Mouse (Mus musculus) neural tube, embryonic 12.5 days (tissue): Measurements from ENCODE around the gene Slc2a6. TPM values are rescaled to one million over a fixed set of nuclear protein-coding genes. Genes with fewer than 3 reads are reported as not detected.
A peak's percentile ranks its signal among the peaks of the same experiment; 100 is the strongest.

Source experiments
- ATAC-seq: fragments of 200-750 bp; cut with Nextera tagmentation; 2 replicates; pipeline ENCODE4 v1.8.0; 2017; ENCODE audit warnings: low read depth, mild to moderate bottlenecking, moderate TSS enrichment, moderate library complexity; ENCODE audit not compliant: low FRiP score
- H3K27ac ChIP-seq: fragments of 300-500 bp; sonication (generic); 2 replicates; pipeline ENCODE4 v1.5.1; 2016
- H3K27me3 ChIP-seq: fragments of 300-500 bp; sonication (generic); replicated peaks from 2 replicates; pipeline ENCODE4 v1.6.1; 2016; ENCODE audit warnings: mild to moderate bottlenecking
- H3K36me3 ChIP-seq: fragments of 300-500 bp; sonication (generic); 2 replicates; pipeline ENCODE4 v1.6.1; 2016; ENCODE audit warnings: mild to moderate bottlenecking
- H3K4me1 ChIP-seq: fragments of 300-500 bp; sonication (generic); 2 replicates; pipeline ENCODE4 v1.6.1; 2016
- H3K4me2 ChIP-seq: fragments of 300-500 bp; sonication (generic); replicated peaks from 2 replicates; pipeline ENCODE4 v1.6.1; 2016; ENCODE audit warnings: mild to moderate bottlenecking
- H3K4me3 ChIP-seq: fragments of 300-500 bp; sonication (generic); 2 replicates; pipeline ENCODE4 v1.5.1; 2016
- H3K9ac ChIP-seq: fragments of 300-500 bp; sonication (generic); 2 replicates; pipeline ENCODE4 v1.6.1; 2016; ENCODE audit warnings: mild to moderate bottlenecking
- H3K9me3 ChIP-seq: fragments of 300-500 bp; sonication (generic); 2 replicates; pipeline ENCODE4 v1.6.1; 2016; ENCODE audit warnings: mild to moderate bottlenecking
- WGBS: fragments of 180-500 bp; shearing (Covaris S2); methylation state at CpG from one replicate; pipeline ENCODE4 v1.1.7; 2016; 5-methylcytosine and 5-hydroxymethylcytosine counted together
- polyA plus RNA-seq: library from polyadenylated mRNA; unstranded; fragments of >200 nt; fragmentation: Nextera tagmentation; extraction: Ambion mirVana; gene quantifications from 2 replicates; pipeline ENCODE4 v1.2.1, GENCODE M21; 2016

Slc2a6 gene
- polyA plus RNA-seq, 1 experiment from 2014 or later, result 7.9 TPM

GRCm38 (mm10) chr2:27058251-27058650, 30.5 kb upstream of the Slc2a6 start:
- Histone ChIP-seq H3K4me3 (no peak overlapping the region), H3K4me1 (peaks cover 5% of the 10 kb centered on the region), H3K36me3 (no peaks in the 10 kb centered on the region), H3K9me3 (no peaks in the 10 kb centered on the region), H3K27ac (no peak overlapping the region), H3K27me3 (no peaks in the 10 kb centered on the region), H3K9ac (no peak overlapping the region), H3K4me2 (peak overlapping the region; percentile 6; the same call in 1 of the 2 replicates)
- 24% methylated on average over 4 of the region's 4 CpGs for WGBS
- ATAC-seq, result no peak

DNA sequence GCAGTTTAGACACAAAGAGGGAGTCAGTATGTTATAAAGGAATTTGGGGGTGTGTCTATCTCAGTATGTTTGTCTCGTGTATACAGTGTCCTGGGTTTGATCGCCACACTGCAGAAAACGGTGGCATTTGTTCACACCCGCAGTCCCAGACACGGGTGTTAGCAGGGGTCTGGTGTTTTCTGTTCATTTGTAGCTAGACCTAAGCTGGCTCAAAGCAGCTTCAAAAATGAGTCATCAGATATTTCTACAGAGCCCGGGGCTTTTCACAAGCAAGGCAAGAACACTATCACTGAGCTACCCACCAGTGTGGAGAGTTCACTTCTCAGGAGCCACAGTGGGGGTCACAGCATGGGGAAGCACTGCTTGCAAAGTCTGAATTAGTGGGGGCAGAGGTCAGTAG, 21.6 kb upstream of the Slc2a6 start:
- H3K4me3 ChIP-seq, result no peak overlapping the region
- no peak for ATAC-seq
- no peaks in the 10 kb centered on the region for H3K9me3 ChIP-seq
- H3K27ac ChIP-seq, result no peak overlapping the region
- no peak overlapping the region for H3K4me2 ChIP-seq
- 0 out of 2 replicates have a peak, but pooled peaks cover 4% of the 10 kb centered on the region for H3K27me3 ChIP-seq
- no peak overlapping the region for H3K9ac ChIP-seq
- WGBS, result 51% methylated on average over 6 of the region's 6 CpGs
- H3K36me3 ChIP-seq, result no peaks in the 10 kb centered on the region
- no peaks in the 10 kb centered on the region for H3K4me1 ChIP-seq

GRCm38 (mm10) chr2:27045979-27046770, 18.4 kb upstream of the Slc2a6 start:
- Histone ChIP-seq H3K27ac (no peak overlapping the region), H3K4me1 (no peaks in the 10 kb centered on the region), H3K36me3 (no peaks in the 10 kb centered on the region), H3K4me3 (no peak overlapping the region), H3K4me2 (no peak overlapping the region), H3K9ac (no peak overlapping the region), H3K27me3 (peaks cover 4% of the 10 kb centered on the region; the same call in 1 of the 2 replicates), H3K9me3 (no peaks in the 10 kb centered on the region)
- whole genome bisulfite sequencing, result 72% methylated on average over 8 of the region's 8 CpGs
- no peak for ATAC-seq

DNA sequence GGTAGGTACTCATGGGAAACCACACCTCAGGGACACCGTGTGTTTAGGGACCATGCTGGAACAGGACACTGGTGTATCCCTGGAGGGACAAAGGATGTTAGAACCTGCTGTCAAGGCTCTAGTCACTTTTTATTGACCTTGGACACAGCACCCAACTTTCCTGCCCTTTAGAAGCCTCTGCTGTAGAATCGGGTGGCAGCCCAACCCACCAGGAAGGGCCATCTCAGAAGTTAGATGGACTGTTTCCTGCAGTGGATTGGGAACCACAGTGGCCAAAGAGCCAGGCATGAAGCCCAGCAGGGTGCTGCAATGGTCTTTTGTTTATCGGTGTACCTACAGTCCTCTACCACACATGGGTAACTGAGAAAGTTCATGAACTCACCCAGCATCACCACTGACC, 16.8 kb upstream of the Slc2a6 start:
- no peak overlapping the region for H3K9ac ChIP-seq
- no peaks in the 10 kb centered on the region for H3K9me3 ChIP-seq
- H3K4me1 ChIP-seq, result no peaks in the 10 kb centered on the region
- no peak overlapping the region for H3K27ac ChIP-seq
- WGBS, result 76% methylated on average over 3 of the region's 3 CpGs
- no peaks in the 10 kb centered on the region for H3K36me3 ChIP-seq
- ATAC-seq, result no peak
- H3K4me2 ChIP-seq, result no peak overlapping the region
- H3K27me3 ChIP-seq, result peaks cover 4% of the 10 kb centered on the region; the same call in 1 of the 2 replicates
- H3K4me3 ChIP-seq, result no peak overlapping the region

- H3K4me1 ChIP-seq, result no peaks in the 10 kb centered on the region
- H3K9ac ChIP-seq, result no peak overlapping the region
- H3K27ac ChIP-seq, result no peak overlapping the region
- no peak overlapping the region for H3K4me2 ChIP-seq
- peaks cover 4% of the 10 kb centered on the region; the same call in 1 of the 2 replicates for H3K27me3 ChIP-seq
- H3K4me3 ChIP-seq, result no peak overlapping the region
- WGBS, result 74% methylated on average over 4 of the region's 4 CpGs
- no peak for ATAC-seq
- H3K36me3 ChIP-seq, result no peaks in the 10 kb centered on the region
- H3K9me3 ChIP-seq, result no peaks in the 10 kb centered on the region
Observed at GRCm38 (mm10) chr2:27044166-27044565, 16.4 kb upstream of the Slc2a6 start.

GRCm38 (mm10) chr2:27043461-27043860, 15.7 kb upstream of the Slc2a6 start:
- H3K4me2 ChIP-seq, result no peak overlapping the region
- no peak overlapping the region for H3K27ac ChIP-seq
- H3K4me1 ChIP-seq, result no peaks in the 10 kb centered on the region
- H3K4me3 ChIP-seq, result no peak overlapping the region
- 27% methylated on average over 3 of the region's 3 CpGs for WGBS
- H3K9me3 ChIP-seq, result no peaks in the 10 kb centered on the region
- H3K9ac ChIP-seq, result no peak overlapping the region
- ATAC-seq, result peak; percentile 81; the same call in 1 of the 2 replicates
- H3K36me3 ChIP-seq, result no peaks in the 10 kb centered on the region
- peaks cover 4% of the 10 kb centered on the region; the same call in 1 of the 2 replicates for H3K27me3 ChIP-seq

- ATAC-seq, result no peak
- no peaks in the 10 kb centered on the region for H3K4me1 ChIP-seq
- H3K4me3 ChIP-seq, result no peak overlapping the region
- H3K36me3 ChIP-seq, result no peaks in the 10 kb centered on the region
- peaks cover 4% of the 10 kb centered on the region; the same call in 1 of the 2 replicates for H3K27me3 ChIP-seq
- no peak overlapping the region for H3K27ac ChIP-seq
- 74% methylated on average over 8 of the region's 8 CpGs for WGBS
- no peak overlapping the region for H3K4me2 ChIP-seq
- no peaks in the 10 kb centered on the region for H3K9me3 ChIP-seq
- no peak overlapping the region for H3K9ac ChIP-seq
Observed at GRCm38 (mm10) chr2:27042131-27042844, 14.5 kb upstream of the Slc2a6 start.

DNA sequence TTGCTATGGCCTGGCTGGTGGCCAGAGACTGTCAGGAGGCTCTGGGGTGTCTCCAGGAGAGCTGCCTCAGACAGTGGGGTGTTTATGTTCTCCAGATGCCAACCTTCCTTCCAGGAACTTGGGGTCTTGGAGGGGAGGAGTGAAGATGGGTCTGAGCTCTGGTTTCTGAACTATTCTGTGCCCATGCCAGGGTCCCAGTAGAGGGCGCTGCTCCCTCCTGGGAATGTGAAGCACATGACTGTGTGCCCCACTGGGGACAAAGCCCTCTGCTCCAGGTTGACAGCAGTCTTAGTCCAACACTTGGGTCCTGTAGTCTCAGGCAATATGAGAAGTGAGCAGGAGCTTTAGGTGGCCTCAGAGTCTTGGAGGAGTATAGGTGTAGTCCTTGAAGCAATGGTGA, 11.5 kb upstream of the Slc2a6 start:
- Histone ChIP-seq H3K9me3 (no peaks in the 10 kb centered on the region), H3K9ac (no peak overlapping the region), H3K4me3 (no peak overlapping the region), H3K4me1 (no peaks in the 10 kb centered on the region), H3K27ac (no peak overlapping the region), H3K27me3 (no peaks in the 10 kb centered on the region; the same call in 1 of the 2 replicates), H3K4me2 (no peak overlapping the region), H3K36me3 (no peaks in the 10 kb centered on the region)
- WGBS, result 13% methylated on average over 1 of the region's 1 CpGs
- ATAC-seq, result no peak

- Histone ChIP-seq H3K4me3 (no peak overlapping the region), H3K4me2 (no peak overlapping the region), H3K36me3 (no peaks in the 10 kb centered on the region), H3K9me3 (no peaks in the 10 kb centered on the region), H3K27ac (no peak overlapping the region), H3K4me1 (no peaks in the 10 kb centered on the region), H3K9ac (no peak overlapping the region), H3K27me3 (no peaks in the 10 kb centered on the region)
- 3% methylated on average over 3 of the region's 3 CpGs for WGBS
- ATAC-seq, result 0 out of 2 replicates have a peak, but pooled peaks have one; percentile 21
Observed at GRCm38 (mm10) chr2:27038596-27038995, 10.8 kb upstream of the Slc2a6 start.

GRCm38 (mm10) chr2:27037008-27037407, 9.2 kb upstream of the Slc2a6 start:
- no peak overlapping the region for H3K4me2 ChIP-seq
- no peaks in the 10 kb centered on the region for H3K36me3 ChIP-seq
- H3K9ac ChIP-seq, result no peak overlapping the region
- H3K27ac ChIP-seq, result no peak overlapping the region
- H3K4me1 ChIP-seq, result no peaks in the 10 kb centered on the region
- WGBS, result 69% methylated on average over 4 of the region's 4 CpGs
- H3K27me3 ChIP-seq, result no peaks in the 10 kb centered on the region
- no peak for ATAC-seq
- H3K4me3 ChIP-seq, result no peak overlapping the region
- H3K9me3 ChIP-seq, result no peaks in the 10 kb centered on the region

GRCm38 (mm10) chr2:27036003-27036402, 8.2 kb upstream of the Slc2a6 start:
- Histone ChIP-seq H3K4me2 (no peak overlapping the region), H3K9me3 (no peaks in the 10 kb centered on the region), H3K4me1 (no peaks in the 10 kb centered on the region), H3K27ac (no peak overlapping the region), H3K9ac (no peak overlapping the region), H3K27me3 (no peaks in the 10 kb centered on the region), H3K4me3 (no peak overlapping the region), H3K36me3 (no peaks in the 10 kb centered on the region)
- ATAC-seq, result no peak
- 78% methylated on average over 3 of the region's 3 CpGs for WGBS

DNA sequence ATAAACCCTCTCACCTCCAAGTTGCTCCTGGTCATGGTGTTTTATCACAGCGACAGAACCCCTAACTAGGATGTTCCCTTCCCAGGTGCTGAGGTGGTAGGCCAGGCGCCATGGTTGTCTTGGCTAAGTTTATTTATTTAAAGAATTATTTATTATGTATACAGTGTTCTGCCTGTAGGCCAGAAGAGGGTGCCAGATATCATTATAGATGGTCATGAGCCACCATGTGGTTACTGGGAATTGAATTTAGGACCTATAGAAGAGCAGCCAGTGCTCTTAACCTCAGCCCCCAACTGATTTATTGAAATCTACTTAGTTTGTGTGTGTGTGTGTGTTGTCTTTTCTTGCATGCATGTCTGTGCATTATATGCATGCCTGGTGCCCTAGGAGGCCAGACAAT, 4.6 kb upstream of the Slc2a6 start:
- Histone ChIP-seq H3K4me1 (peaks cover 9% of the 10 kb centered on the region; the same call in 1 of the 2 replicates), H3K9ac (no peak overlapping the region), H3K27ac (no peak overlapping the region), H3K9me3 (no peaks in the 10 kb centered on the region), H3K4me2 (no peak overlapping the region), H3K27me3 (no peaks in the 10 kb centered on the region), H3K4me3 (no peak overlapping the region), H3K36me3 (no peaks in the 10 kb centered on the region)
- no peak for ATAC-seq
- WGBS, result 83% methylated on average over 2 of the region's 2 CpGs
